Mouse (Mus musculus) left cerebral cortex, adult 11 months (tissue): Measurements from ENCODE around the gene Abhd4.

Source experiments
- DNase-seq: peaks from one replicate; pipeline ENCODE4 v3.0.0; 2022; ENCODE audit warnings: low spot score

The Abhd4 gene

GRCm38 (mm10) chr14:54239002-54239736 lies 14.8 kb upstream of the Abhd4 start:
- DNase-seq: no peak

GRCm38 (mm10) chr14:54240542-54240941 lies 13.4 kb upstream of the Abhd4 start:
- no peak for DNase-seq

GRCm38 (mm10) chr14:54244183-54244582 lies 9.8 kb upstream of the Abhd4 start:
- DNase-seq: no peak

- DNase-seq: no peak
Observed at GRCm38 (mm10) chr14:54246232-54246631, 7.8 kb upstream of the Abhd4 start.

- no peak for DNase-seq
Observed at GRCm38 (mm10) chr14:54249326-54249725, 4.7 kb upstream of the Abhd4 start.

- DNase-seq: no peak
Observed at GRCm38 (mm10) chr14:54250122-54250521, 3.9 kb upstream of the Abhd4 start.

GRCm38 (mm10) chr14:54254670-54255202 lies 748 bp downstream of the Abhd4 start:
- DNase-seq: no peak

- no peak for DNase-seq
Observed at GRCm38 (mm10) chr14:54258131-54258670, 4.2 kb downstream of the Abhd4 start.

GRCm38 (mm10) chr14:54259003-54259721 lies 5.2 kb downstream of the Abhd4 start:
- peak; percentile 69 for DNase-seq

GRCm38 (mm10) chr14:54259722-54260085 lies 5.7 kb downstream of the Abhd4 start:
- DNase-seq: no peak

- DNase-seq: no peak
Observed at GRCm38 (mm10) chr14:54260196-54260595, 6.2 kb downstream of the Abhd4 start.

GRCm38 (mm10) chr14:54261386-54261785 lies 7.4 kb downstream of the Abhd4 start:
- no peak for DNase-seq

- DNase-seq: no peak
Observed at GRCm38 (mm10) chr14:54262622-54263021, 8.6 kb downstream of the Abhd4 start.

- DNase-seq: no peak
Observed at GRCm38 (mm10) chr14:54263099-54263498, 9.1 kb downstream of the Abhd4 start.

GRCm38 (mm10) chr14:54264231-54264630 lies 10.2 kb downstream of the Abhd4 start:
- no peak for DNase-seq

- DNase-seq: no peak
Observed at GRCm38 (mm10) chr14:54265093-54265492, 11.1 kb downstream of the Abhd4 start.

GRCm38 (mm10) chr14:54265951-54266350 lies 12.0 kb downstream of the Abhd4 start:
- no peak for DNase-seq

GRCm38 (mm10) chr14:54267966-54268365 lies 14.0 kb downstream of the Abhd4 start:
- DNase-seq: no peak

- DNase-seq: no peak
Observed at GRCm38 (mm10) chr14:54269566-54269965, 15.6 kb downstream of the Abhd4 start.

- no peak for DNase-seq
Observed at GRCm38 (mm10) chr14:54270413-54270812, 16.4 kb downstream of the Abhd4 start.

GRCm38 (mm10) chr14:54271976-54272606 lies 18.1 kb downstream of the Abhd4 start:
- DNase-seq: no peak

- DNase-seq: no peak
Observed at GRCm38 (mm10) chr14:54272696-54273095, 18.7 kb downstream of the Abhd4 start.

- DNase-seq: no peak
Observed at GRCm38 (mm10) chr14:54276446-54276845, 22.5 kb downstream of the Abhd4 start.
